Mouse (Mus musculus) retina, postnatal 7 days (tissue): Measurements from ENCODE around the gene Fam184b.

Experiments
- DNase-seq: peaks from one replicate; pipeline ENCODE4 v3.0.0-alpha.2; 2012; ENCODE audit warnings: low read depth, low spot score

Fam184b gene

GRCm38 (mm10) chr5:45595363-45596039 lies 43.9 kb downstream of the Fam184b start:
- no peak for DNase-seq

GRCm38 (mm10) chr5:45593276-45593675 lies 46.1 kb downstream of the Fam184b start:
- no peak for DNase-seq

GRCm38 (mm10) chr5:45590094-45590493 lies 49.3 kb downstream of the Fam184b start:
- no peak for DNase-seq

- no peak for DNase-seq
Observed at GRCm38 (mm10) chr5:45584601-45585000, 54.8 kb downstream of the Fam184b start.

- no peak for DNase-seq
Observed at GRCm38 (mm10) chr5:45580279-45580678, 59.1 kb downstream of the Fam184b start.

- no peak for DNase-seq
Observed at GRCm38 (mm10) chr5:45577376-45577775, 62.0 kb downstream of the Fam184b start.

- no peak for DNase-seq
Observed at GRCm38 (mm10) chr5:45576716-45577115, 62.7 kb downstream of the Fam184b start.

- DNase-seq = no peak
Observed at GRCm38 (mm10) chr5:45572816-45573215, 66.6 kb downstream of the Fam184b start.

- no peak for DNase-seq
Observed at GRCm38 (mm10) chr5:45565829-45566228, 73.6 kb downstream of the Fam184b start.

- DNase-seq = no peak
Observed at GRCm38 (mm10) chr5:45564054-45564453, 75.4 kb downstream of the Fam184b start.

GRCm38 (mm10) chr5:45549586-45549985 lies 89.8 kb downstream of the Fam184b start:
- no peak for DNase-seq

- DNase-seq = no peak
Observed at GRCm38 (mm10) chr5:45543374-45543773, 96.0 kb downstream of the Fam184b start.

GRCm38 (mm10) chr5:45539502-45539901 lies 99.9 kb downstream of the Fam184b start:
- DNase-seq = no peak

GRCm38 (mm10) chr5:45535177-45535576 lies 104.2 kb downstream of the Fam184b start:
- DNase-seq = no peak

- DNase-seq = no peak
Observed at GRCm38 (mm10) chr5:45534319-45535098, 104.9 kb downstream of the Fam184b start.

- no peak for DNase-seq
Observed at GRCm38 (mm10) chr5:45529696-45530095, 109.7 kb downstream of the Fam184b start.

- no peak for DNase-seq
Observed at GRCm38 (mm10) chr5:45526338-45526737, 113.1 kb downstream of the Fam184b start.

- DNase-seq = no peak
Observed at GRCm38 (mm10) chr5:45525101-45525500, 114.3 kb downstream of the Fam184b start.

- no peak for DNase-seq
Observed at GRCm38 (mm10) chr5:45521601-45522000, 117.8 kb downstream of the Fam184b start.

GRCm38 (mm10) chr5:45520809-45521110 lies 118.7 kb downstream of the Fam184b start:
- DNase-seq = no peak

- DNase-seq = peak; percentile 81
Observed at GRCm38 (mm10) chr5:45519960-45520808, 119.2 kb downstream of the Fam184b start, which contains the start of gene Med28. Gene Med28 (plus strand): TSS chr5:45520229.

- DNase-seq = no peak
Observed at GRCm38 (mm10) chr5:45515151-45515743, 124.2 kb downstream of the Fam184b start.
